Mouse (Mus musculus) myocyte (in vitro differentiated cells): Measurements from ENCODE around the gene Vmn2r65.

Experiments
- MAX ChIP-seq: IDR thresholded peaks from one replicate; pipeline ENCODE4 v1.6.1; 2011; ENCODE audit warnings: low read depth, mild to moderate bottlenecking, control low read depth
- TCF12 ChIP-seq: IDR thresholded peaks from one replicate; pipeline ENCODE4 v1.6.1; 2011; ENCODE audit warnings: mild to moderate bottlenecking, control low read depth; ENCODE audit not compliant: poor library complexity, insufficient read depth, severe bottlenecking

- TF ChIP-seq TCF12 (no peak), MAX (no peak)
These were observed at the start of gene Vmn2r65 for GRCm38 (mm10) chr7:84964015-84964414.
